Mouse (Mus musculus) megakaryocyte, embryonic 14.5 days (primary cell): ENCODE results near the gene Pirt. TPM values are rescaled to one million over a fixed set of nuclear protein-coding genes. Genes with fewer than 3 reads are reported as not detected.

Source experiments
- H3K27me3 ChIP-seq: replicated peaks from 2 replicates; pipeline ENCODE3; 2012; ENCODE audit warnings: inconsistent platforms
- H3K36me3 ChIP-seq: replicated peaks from 2 replicates; pipeline ENCODE3; 2012; ENCODE audit warnings: low read length, inconsistent platforms, mixed read lengths
- H3K4me1 ChIP-seq: 2 replicates; pipeline ENCODE4 v1.6.1; 2012; ENCODE audit warnings: inconsistent platforms
- H3K4me3 ChIP-seq: replicated peaks from 2 replicates; pipeline ENCODE3; 2012; ENCODE audit warnings: moderate library complexity, mild to moderate bottlenecking, inconsistent platforms
- H3K9me3 ChIP-seq: 2 replicates; pipeline ENCODE4 v1.6.1; 2012; ENCODE audit warnings: inconsistent platforms
- FLI1 ChIP-seq: IDR thresholded peaks from 2 replicates; pipeline ENCODE4 v1.6.1; 2012; ENCODE audit warnings: low read length, inconsistent platforms, mixed read lengths
- GATA1 ChIP-seq: IDR thresholded peaks from 3 replicates; pipeline ENCODE4 v1.6.1; 2012; ENCODE audit warnings: mixed read lengths, low read length, inconsistent platforms, borderline replicate concordance
- polyA plus RNA-seq: library from polyadenylated mRNA; stranded (reverse); fragments of >175 nt; gene quantifications from 2 replicates; pipeline ENCODE4 v1.2.3, GENCODE M21; 2012; ENCODE audit warnings: low replicate concordance; ENCODE audit not compliant: insufficient read depth

Pirt gene
- not detected in 2 replicates for polyA plus RNA-seq

DNA sequence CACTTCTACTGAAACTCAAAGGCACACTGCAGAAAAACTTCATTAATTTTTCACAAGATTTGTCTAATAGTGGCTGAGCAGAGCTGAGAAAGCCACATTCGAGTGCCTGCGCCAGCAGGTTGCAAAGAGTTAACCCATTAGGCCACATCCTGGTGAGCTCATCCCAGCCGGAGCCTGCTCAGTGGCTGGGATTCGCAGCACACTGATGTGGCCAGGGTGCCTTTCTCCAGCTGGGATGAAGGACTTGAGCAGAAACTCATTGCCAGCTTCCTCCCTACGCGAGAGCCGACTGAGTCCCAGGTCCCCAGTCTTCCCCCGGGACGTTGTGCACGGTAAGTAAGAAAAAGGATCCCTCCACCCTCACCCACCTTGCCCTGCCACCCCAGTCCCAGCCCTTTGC is at the start of gene Pirt:
Gene Pirt, plus strand, starts transcription at position 171 of the 400 bp plus-strand sequence.
- no peak for TF ChIP-seq GATA1
- H3K4me3 ChIP-seq = no peak within 1 kb of the TSS
- H3K27me3 ChIP-seq = peaks cover 37% of the 10 kb centered on the region
- H3K9me3 ChIP-seq = no peaks in the 10 kb centered on the region
- H3K4me1 ChIP-seq = peaks cover 6% of the 10 kb centered on the region
- H3K36me3 ChIP-seq = no peaks in the 10 kb centered on the region

DNA sequence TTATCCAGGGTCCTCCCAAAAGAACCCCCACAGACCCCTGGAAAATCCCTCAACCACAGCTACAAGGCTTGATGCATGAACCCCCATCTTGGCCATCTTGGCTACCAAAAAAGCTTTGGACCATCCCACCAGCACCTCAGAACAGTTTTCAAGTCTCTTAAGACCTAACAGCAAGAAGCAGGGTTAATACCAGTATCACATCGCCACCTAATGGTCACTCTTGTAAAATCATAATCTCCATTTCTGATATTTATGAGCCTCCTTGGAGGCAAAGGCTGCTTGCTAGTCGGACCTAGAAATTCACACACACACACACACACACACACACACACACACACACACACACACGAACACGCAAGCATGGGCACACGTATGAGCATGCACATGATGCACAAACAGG is 40.1 kb upstream of the Pirt start:
- H3K9me3 ChIP-seq = no peaks in the 10 kb centered on the region
- H3K4me1 ChIP-seq = no peaks in the 10 kb centered on the region
- no peak for TF ChIP-seq GATA1
- TF ChIP-seq FLI1 = no peak
- H3K36me3 ChIP-seq = no peaks in the 10 kb centered on the region
- H3K27me3 ChIP-seq = no peaks in the 10 kb centered on the region
- H3K4me3 ChIP-seq = no peak overlapping the region

GRCm38 (mm10) chr11:66872773-66873470 is 38.9 kb upstream of the Pirt start:
- Histone ChIP-seq H3K4me1 (no peaks in the 10 kb centered on the region), H3K27me3 (no peaks in the 10 kb centered on the region), H3K9me3 (no peaks in the 10 kb centered on the region), H3K36me3 (no peaks in the 10 kb centered on the region), H3K4me3 (no peak overlapping the region)
- no peak for TF ChIP-seq GATA1

DNA sequence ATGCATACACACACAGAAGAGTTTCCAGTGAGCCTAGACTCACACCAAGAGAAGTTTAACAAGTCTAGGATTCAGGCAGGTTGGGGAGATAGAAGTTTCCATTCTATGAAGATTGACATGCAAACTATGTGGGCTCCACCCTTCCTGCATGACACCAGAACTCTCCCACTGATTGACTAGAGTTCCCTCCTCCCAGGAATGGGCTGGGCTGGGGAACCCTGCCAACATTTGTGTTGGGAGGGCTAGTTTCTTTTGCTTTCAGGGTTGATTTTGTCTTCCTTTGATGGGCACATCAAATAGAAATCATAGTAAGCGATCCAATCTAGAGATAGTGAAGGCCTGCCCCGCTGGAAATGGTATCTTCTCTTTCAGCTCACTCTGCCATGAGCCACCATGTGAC is 30.5 kb upstream of the Pirt start:
- no peak for TF ChIP-seq GATA1
- no peak for TF ChIP-seq FLI1

GRCm38 (mm10) chr11:66882224-66883040 is 29.3 kb upstream of the Pirt start:
- Histone ChIP-seq H3K36me3 (no peaks in the 10 kb centered on the region), H3K9me3 (no peaks in the 10 kb centered on the region), H3K4me3 (no peak overlapping the region), H3K4me1 (no peaks in the 10 kb centered on the region), H3K27me3 (no peaks in the 10 kb centered on the region)
- TF ChIP-seq FLI1 (no peak), GATA1 (no peak)

More for the DNA sequence above, 30.5 kb upstream of the Pirt start:
- Histone ChIP-seq H3K4me3 (no peak overlapping the region), H3K9me3 (no peaks in the 10 kb centered on the region), H3K27me3 (no peaks in the 10 kb centered on the region), H3K36me3 (no peaks in the 10 kb centered on the region), H3K4me1 (no peaks in the 10 kb centered on the region)

GRCm38 (mm10) chr11:66892536-66892935 is 19.2 kb upstream of the Pirt start:
- H3K9me3 ChIP-seq = peaks cover 4% of the 10 kb centered on the region; the same call in 1 of the 2 replicates
- H3K4me1 ChIP-seq = no peaks in the 10 kb centered on the region
- no peaks in the 10 kb centered on the region for H3K36me3 ChIP-seq
- H3K4me3 ChIP-seq = no peak overlapping the region
- TF ChIP-seq GATA1 (no peak), FLI1 (no peak)
- H3K27me3 ChIP-seq = no peaks in the 10 kb centered on the region

GRCm38 (mm10) chr11:66898747-66899146 is 13.0 kb upstream of the Pirt start:
- peaks cover 6% of the 10 kb centered on the region for H3K27me3 ChIP-seq
- no peaks in the 10 kb centered on the region for H3K4me1 ChIP-seq
- no peaks in the 10 kb centered on the region for H3K36me3 ChIP-seq
- peaks cover 4% of the 10 kb centered on the region; the same call in 1 of the 2 replicates for H3K9me3 ChIP-seq
- no peak for TF ChIP-seq GATA1
- TF ChIP-seq FLI1 = no peak
- no peak overlapping the region for H3K4me3 ChIP-seq

DNA sequence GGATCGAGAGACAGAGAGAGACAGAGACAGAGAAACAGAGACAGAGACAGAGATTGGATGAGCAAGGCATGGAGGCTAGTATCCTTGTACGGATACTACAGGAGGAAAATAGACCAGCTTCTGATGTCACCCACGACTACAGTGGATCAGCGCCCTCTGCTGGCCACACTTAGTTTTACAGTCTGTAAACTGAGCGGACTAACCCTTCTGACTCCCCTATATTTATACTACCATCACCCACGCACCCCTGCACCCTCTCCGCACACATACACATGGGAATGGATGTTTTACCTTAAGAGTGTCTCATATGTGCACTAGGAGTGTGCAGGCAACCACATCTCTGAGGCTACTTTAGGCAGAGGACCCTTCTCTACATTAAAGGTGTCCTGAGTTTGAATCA is 12.4 kb upstream of the Pirt start:
- Histone ChIP-seq H3K4me3 (no peak overlapping the region), H3K4me1 (no peaks in the 10 kb centered on the region), H3K9me3 (peaks cover 4% of the 10 kb centered on the region; the same call in 1 of the 2 replicates), H3K27me3 (peaks cover 6% of the 10 kb centered on the region), H3K36me3 (no peaks in the 10 kb centered on the region)
- TF ChIP-seq FLI1 (no peak), GATA1 (no peak)

DNA sequence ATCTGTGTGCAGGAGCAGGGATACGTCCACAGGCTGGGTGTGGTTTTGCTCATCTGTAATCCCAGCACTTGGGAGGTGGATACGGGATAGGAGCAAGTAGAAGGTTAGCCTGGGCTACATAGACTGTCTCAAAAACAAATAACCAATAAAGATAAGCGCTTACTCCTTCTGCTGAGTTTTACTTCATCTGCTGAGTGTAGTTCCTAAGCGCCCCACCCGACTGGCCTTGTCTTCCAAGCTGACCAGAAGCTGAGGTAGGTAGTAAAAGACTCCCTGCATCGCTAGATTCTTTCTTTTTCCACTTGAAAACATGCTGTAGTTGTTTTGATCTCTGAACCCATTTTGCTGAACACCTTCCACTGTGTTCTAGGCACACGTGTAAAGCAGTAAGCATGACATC is 9.0 kb upstream of the Pirt start:
- H3K27me3 ChIP-seq = peaks cover 9% of the 10 kb centered on the region
- TF ChIP-seq GATA1 (no peak), FLI1 (no peak)
- no peak overlapping the region for H3K4me3 ChIP-seq
- no peaks in the 10 kb centered on the region for H3K36me3 ChIP-seq
- peaks cover 7% of the 10 kb centered on the region for H3K4me1 ChIP-seq
- H3K9me3 ChIP-seq = no peaks in the 10 kb centered on the region

GRCm38 (mm10) chr11:66905617-66906384 is 6.0 kb upstream of the Pirt start:
- H3K4me1 ChIP-seq = peaks cover 7% of the 10 kb centered on the region
- H3K27me3 ChIP-seq = peaks cover 10% of the 10 kb centered on the region
- TF ChIP-seq FLI1 (no peak), GATA1 (no peak)
- H3K9me3 ChIP-seq = no peaks in the 10 kb centered on the region
- H3K4me3 ChIP-seq = no peak overlapping the region
- H3K36me3 ChIP-seq = no peaks in the 10 kb centered on the region
